Mouse (Mus musculus) neutrophil, adult 5-6 weeks (primary cell): ENCODE results near the gene Ddr2. TPM values are rescaled to one million over a fixed set of nuclear protein-coding genes. Genes with fewer than 3 reads are reported as not detected.

Source experiments
- ATAC-seq: fragments of 151-379, 151-347 bp; 2 replicates; pipeline ENCODE4 v1.8.0; 2017; ENCODE audit warnings: mild to moderate bottlenecking, moderate TSS enrichment; ENCODE audit not compliant: insufficient number of reproducible peaks, poor library complexity, low FRiP score, severe bottlenecking; ENCODE audit errors: extremely low read depth
- total RNA-seq: library from RNA; stranded (forward); fragments of 200-1000 nt; gene quantifications from 2 replicates; pipeline ENCODE4 v1.2.3, GENCODE M21; 2017

Ddr2 gene
- total RNA-seq = not detected in 2 replicates

GRCm38 (mm10) chr1:170110516-170111332 lies at the start of gene Ddr2:
TSS of gene Ddr2 (minus strand) at chr1:170110762.
- ATAC-seq = no peak

- ATAC-seq = peak; percentile 33; the same call in 1 of the 2 replicates
These were observed 49.1 kb upstream of the Ddr2 start for GRCm38 (mm10) chr1:170159707-170160106.

- no peak for ATAC-seq
These were observed 45.2 kb upstream of the Ddr2 start for GRCm38 (mm10) chr1:170155761-170156160.

GRCm38 (mm10) chr1:170155298-170155697 lies 44.7 kb upstream of the Ddr2 start:
- ATAC-seq = no peak

GRCm38 (mm10) chr1:170153986-170154385 lies 43.4 kb upstream of the Ddr2 start:
- no peak for ATAC-seq

GRCm38 (mm10) chr1:170152552-170152951 lies 42.0 kb upstream of the Ddr2 start:
- ATAC-seq = peak; percentile 61; the same call in 1 of the 2 replicates

GRCm38 (mm10) chr1:170150870-170151269 lies 40.3 kb upstream of the Ddr2 start:
- no peak for ATAC-seq

GRCm38 (mm10) chr1:170149756-170150155 lies 39.2 kb upstream of the Ddr2 start:
- ATAC-seq = no peak

- ATAC-seq = no peak
These were observed 38.0 kb upstream of the Ddr2 start for GRCm38 (mm10) chr1:170148536-170148935.

GRCm38 (mm10) chr1:170147651-170148448 lies 37.3 kb upstream of the Ddr2 start:
- ATAC-seq = peak; percentile 95

GRCm38 (mm10) chr1:170145606-170146005 lies 35.0 kb upstream of the Ddr2 start:
- no peak for ATAC-seq

GRCm38 (mm10) chr1:170142256-170142871 lies 31.8 kb upstream of the Ddr2 start:
- ATAC-seq = no peak

- no peak for ATAC-seq
These were observed 31.1 kb upstream of the Ddr2 start for GRCm38 (mm10) chr1:170141626-170142025.

GRCm38 (mm10) chr1:170136351-170137009 lies 25.9 kb upstream of the Ddr2 start:
- ATAC-seq = peak; percentile 96

GRCm38 (mm10) chr1:170134264-170134663 lies 23.7 kb upstream of the Ddr2 start:
- no peak for ATAC-seq

GRCm38 (mm10) chr1:170130962-170131361 lies 20.4 kb upstream of the Ddr2 start:
- ATAC-seq = no peak

- no peak for ATAC-seq
These were observed 14.1 kb upstream of the Ddr2 start for GRCm38 (mm10) chr1:170124644-170125043.

- ATAC-seq = no peak
These were observed 3.1 kb upstream of the Ddr2 start for GRCm38 (mm10) chr1:170113616-170114015.

GRCm38 (mm10) chr1:170112261-170112660 lies 1.7 kb upstream of the Ddr2 start:
- ATAC-seq = no peak
